Mouse (Mus musculus): ENCODE results near the gene Slc6a21. TPM values are rescaled to one million over a fixed set of nuclear protein-coding genes. Genes with fewer than 3 reads are reported as not detected.

Slc6a21 gene
- polyA plus RNA-seq, 1 experiment from 2014 or later, result not detected

DNA sequence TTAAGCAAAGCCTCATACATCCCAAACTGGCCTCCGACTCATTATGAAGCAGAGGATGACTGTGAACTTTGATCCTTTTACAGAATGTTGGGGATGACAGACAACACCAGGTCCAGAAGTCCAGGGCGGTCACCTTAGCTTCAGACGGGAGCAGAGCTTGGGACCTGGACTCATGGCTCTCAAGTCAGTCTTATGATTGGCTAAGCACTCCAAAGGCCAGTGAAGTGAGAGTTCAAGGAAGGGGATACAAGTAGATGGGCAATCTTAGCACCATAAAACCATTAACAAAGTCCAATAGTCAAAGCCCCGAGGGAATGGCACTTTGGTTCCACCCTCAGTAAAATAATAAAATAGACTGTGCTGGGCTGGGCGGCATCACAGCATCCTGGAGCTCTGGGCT, 45.8 kb downstream of the Slc6a21 start:
- no peaks in the 10 kb centered on the region for H3K9me3 ChIP-seq (ENCODE audit: control insufficient read depth, low read length)
- H3K9ac ChIP-seq, result no peak overlapping the region
- no peak overlapping the region for H3K27ac ChIP-seq
- no peak overlapping the region for H3K4me2 ChIP-seq (replicated peaks)
- no peak overlapping the region for H3K4me3 ChIP-seq (replicated peaks; ENCODE audit: low read length)
- 92% methylated on average over 5 of the region's 5 CpGs for whole genome bisulfite sequencing
- no peaks in the 10 kb centered on the region for H3K36me3 ChIP-seq (replicated peaks; ENCODE audit: control insufficient read depth, insufficient read depth)
- DNase-seq (ENCODE audit: low spot score) (no peak), ATAC-seq (ENCODE audit: low FRiP score) (no peak)
- no peaks in the 10 kb centered on the region for H3K27me3 ChIP-seq (ENCODE audit: control insufficient read depth, insufficient read depth, low read length)
- H3K4me1 ChIP-seq (replicated peaks; ENCODE audit: control insufficient read depth, insufficient read depth, low read length), result no peaks in the 10 kb centered on the region

GRCm38 (mm10) chr7:45325800-45326199, 48.5 kb downstream of the Slc6a21 start:
- no peaks in the 10 kb centered on the region for H3K9me3 ChIP-seq (ENCODE audit: control insufficient read depth, low read length)
- no peak for DNase-seq (ENCODE audit: low spot score)
- H3K4me2 ChIP-seq (replicated peaks), result no peak overlapping the region
- H3K36me3 ChIP-seq (replicated peaks; ENCODE audit: control insufficient read depth, insufficient read depth), result no peaks in the 10 kb centered on the region
- no peak overlapping the region for H3K4me3 ChIP-seq (replicated peaks; ENCODE audit: low read length)
- H3K9ac ChIP-seq, result no peak overlapping the region
- ATAC-seq (ENCODE audit: low FRiP score), result no peak
- H3K27ac ChIP-seq, result no peak overlapping the region
- H3K4me1 ChIP-seq (replicated peaks; ENCODE audit: control insufficient read depth, insufficient read depth, low read length), result no peaks in the 10 kb centered on the region
- H3K27me3 ChIP-seq (ENCODE audit: control insufficient read depth, insufficient read depth, low read length), result no peaks in the 10 kb centered on the region

DNA sequence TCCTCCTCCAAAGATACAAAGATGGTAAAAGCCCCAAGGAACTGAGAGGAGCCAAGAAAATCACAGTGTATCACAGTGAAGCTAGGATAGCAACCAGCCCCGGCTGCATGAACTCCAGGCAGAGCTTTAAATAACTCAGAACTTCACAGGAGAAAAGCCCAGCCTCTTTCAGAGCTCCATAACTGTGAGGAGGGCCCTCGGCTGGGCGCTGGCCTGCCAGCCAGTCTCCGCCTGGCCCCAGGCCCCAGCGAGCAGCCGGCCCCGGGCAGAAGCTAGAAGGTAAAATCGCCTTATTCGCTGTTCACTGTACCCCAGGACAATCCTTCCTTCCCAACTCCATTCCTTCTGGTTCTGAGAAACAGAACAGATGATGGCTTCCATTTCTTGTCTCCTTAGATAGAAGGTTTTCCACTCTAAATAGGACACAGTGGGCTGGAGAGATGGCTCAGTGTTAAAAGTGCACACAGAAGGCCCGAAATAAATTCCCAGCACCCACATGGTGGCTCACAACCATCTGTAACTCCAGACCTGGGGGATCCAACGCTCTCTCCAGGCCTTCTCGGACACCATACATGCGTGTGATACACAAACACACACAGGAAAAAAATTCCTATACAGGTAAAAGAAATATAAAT, 51.6 kb downstream of the Slc6a21 start:
- no peak overlapping the region for H3K9ac ChIP-seq
- H3K4me1 ChIP-seq (replicated peaks; ENCODE audit: control insufficient read depth, insufficient read depth, low read length), result 0 out of 2 replicates have a peak, but pooled peaks cover 4% of the 10 kb centered on the region
- no peak overlapping the region for H3K27ac ChIP-seq
- H3K4me2 ChIP-seq (replicated peaks), result no peak overlapping the region
- ATAC-seq (ENCODE audit: low FRiP score) (no peak), DNase-seq (ENCODE audit: low spot score) (no peak)
- 86% methylated on average over 13 of the region's 13 CpGs for WGBS
- no peak overlapping the region for H3K4me3 ChIP-seq (replicated peaks; ENCODE audit: low read length)
- no peaks in the 10 kb centered on the region for H3K27me3 ChIP-seq (ENCODE audit: control insufficient read depth, insufficient read depth, low read length)
- H3K9me3 ChIP-seq (ENCODE audit: control insufficient read depth, low read length), result no peaks in the 10 kb centered on the region
- H3K36me3 ChIP-seq (replicated peaks; ENCODE audit: control insufficient read depth, insufficient read depth), result no peaks in the 10 kb centered on the region

- no peaks in the 10 kb centered on the region for H3K9me3 ChIP-seq (ENCODE audit: control insufficient read depth, low read length)
- no peak for ATAC-seq (ENCODE audit: low FRiP score)
- DNase-seq (ENCODE audit: low spot score), result no peak
- H3K4me1 ChIP-seq (replicated peaks; ENCODE audit: control insufficient read depth, insufficient read depth, low read length), result 0 out of 2 replicates have a peak, but pooled peaks cover 4% of the 10 kb centered on the region
- no peak overlapping the region for H3K9ac ChIP-seq
- no peaks in the 10 kb centered on the region for H3K36me3 ChIP-seq (replicated peaks; ENCODE audit: control insufficient read depth, insufficient read depth)
- no peaks in the 10 kb centered on the region; the same call in 1 of the 2 replicates for H3K27me3 ChIP-seq (ENCODE audit: control insufficient read depth, insufficient read depth, low read length)
- WGBS, result 86% methylated on average over 6 of the region's 6 CpGs
- no peak overlapping the region for H3K4me3 ChIP-seq (replicated peaks; ENCODE audit: low read length)
- no peak overlapping the region for H3K27ac ChIP-seq
- H3K4me2 ChIP-seq (replicated peaks), result no peak overlapping the region
Measured at GRCm38 (mm10) chr7:45331502-45331901, 54.2 kb downstream of the Slc6a21 start.

GRCm38 (mm10) chr7:45332685-45333425, 55.5 kb downstream of the Slc6a21 start:
- WGBS, result 2% methylated on average over 21 of the region's 22 CpGs
- H3K27me3 ChIP-seq (ENCODE audit: control insufficient read depth, insufficient read depth, low read length), result peaks cover 5% of the 10 kb centered on the region
- no peaks in the 10 kb centered on the region for H3K9me3 ChIP-seq (ENCODE audit: control insufficient read depth, low read length)
- H3K36me3 ChIP-seq (replicated peaks; ENCODE audit: control insufficient read depth, insufficient read depth), result no peaks in the 10 kb centered on the region
- DNase-seq (ENCODE audit: low spot score) (peak; percentile 36), ATAC-seq (ENCODE audit: low FRiP score) (peak; percentile 55)
- peak overlapping the region; percentile 47 for H3K4me3 ChIP-seq (replicated peaks; ENCODE audit: low read length)
- H3K9ac ChIP-seq, result peak overlapping the region; percentile 61
- H3K27ac ChIP-seq, result no peak overlapping the region
- 0 out of 2 replicates have a peak, but pooled peaks cover 4% of the 10 kb centered on the region for H3K4me1 ChIP-seq (replicated peaks; ENCODE audit: control insufficient read depth, insufficient read depth, low read length)
- H3K4me2 ChIP-seq (replicated peaks), result peak overlapping the region; percentile 71

DNA sequence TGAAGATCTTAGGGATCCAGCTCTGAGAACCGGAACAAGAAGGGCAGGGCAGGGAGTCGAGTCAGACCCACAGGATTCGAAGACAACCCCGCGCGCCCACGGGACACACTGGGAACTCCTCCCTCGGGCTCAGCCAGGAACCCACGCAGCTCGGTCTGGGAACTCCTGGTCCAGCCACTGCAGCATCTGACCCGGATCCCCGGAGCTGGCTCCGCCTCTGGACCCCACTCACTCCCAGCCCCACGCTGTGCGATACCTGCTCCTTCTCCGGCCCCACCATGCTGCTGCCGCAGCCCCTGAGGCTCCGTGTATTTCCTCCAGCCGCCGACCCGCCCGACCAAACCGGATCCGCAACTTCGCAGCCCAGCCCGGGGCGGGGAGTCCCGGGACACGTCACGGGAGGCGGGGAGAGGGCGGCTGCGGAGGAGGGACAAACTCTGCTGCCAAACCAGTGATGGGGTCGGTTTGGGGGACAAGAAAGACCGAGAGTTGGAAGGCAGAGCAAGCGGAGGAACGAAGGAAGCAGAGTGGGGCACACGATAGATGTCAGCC, 56.2 kb downstream of the Slc6a21 start, which contains the start of gene Trpm4:
Gene Trpm4, minus strand, starts transcription at position 350 of the 552 bp plus-strand sequence.
- H3K27me3 ChIP-seq (ENCODE audit: control insufficient read depth, insufficient read depth, low read length), result peaks cover 5% of the 10 kb centered on the region
- peak within 1 kb of the TSS; percentile 47 for H3K4me3 ChIP-seq (replicated peaks; ENCODE audit: low read length)
- peak within 1 kb of the TSS; percentile 71 for H3K4me2 ChIP-seq (replicated peaks)
- H3K9me3 ChIP-seq (ENCODE audit: control insufficient read depth, low read length), result no peaks in the 10 kb centered on the region
- DNase-seq (ENCODE audit: low spot score) (peak; percentile 78), ATAC-seq (ENCODE audit: low FRiP score) (peak; percentile 64)
- WGBS, result under 1% methylated on average over 38 of the region's 38 CpGs
- no peaks in the 10 kb centered on the region for H3K36me3 ChIP-seq (replicated peaks; ENCODE audit: control insufficient read depth, insufficient read depth)
- H3K9ac ChIP-seq, result peak within 1 kb of the TSS; percentile 61
- peaks cover 4% of the 10 kb centered on the region; the same call in 1 of the 2 replicates for H3K4me1 ChIP-seq (replicated peaks; ENCODE audit: control insufficient read depth, insufficient read depth, low read length)
- no peak within 1 kb of the TSS for H3K27ac ChIP-seq

DNA sequence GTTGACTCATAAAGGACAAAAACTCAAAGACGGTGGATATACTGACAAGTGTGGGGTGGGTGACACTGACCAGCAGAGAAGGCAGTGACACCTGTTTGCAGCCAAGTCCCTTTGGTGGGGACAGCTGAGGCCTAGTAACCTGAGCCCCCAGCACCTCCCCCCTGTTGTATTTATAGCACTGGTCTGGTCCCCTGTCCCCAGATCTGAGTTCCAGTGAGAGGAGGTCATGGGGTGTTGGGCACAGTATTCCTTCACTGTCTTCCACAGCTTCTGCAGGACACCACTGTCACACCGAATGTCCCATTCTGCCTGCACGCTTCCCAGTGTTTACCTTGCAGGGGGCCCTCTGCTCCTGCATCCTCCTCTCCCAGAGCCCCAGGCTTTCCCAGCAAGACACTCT, 57.3 kb downstream of the Slc6a21 start:
- no peak for DNase-seq (ENCODE audit: low spot score)
- Histone ChIP-seq H3K27me3 (ENCODE audit: control insufficient read depth, insufficient read depth, low read length) (peaks cover 5% of the 10 kb centered on the region), H3K36me3 (replicated peaks; ENCODE audit: control insufficient read depth, insufficient read depth) (no peaks in the 10 kb centered on the region), H3K9me3 (ENCODE audit: control insufficient read depth, low read length) (no peaks in the 10 kb centered on the region), H3K4me1 (replicated peaks; ENCODE audit: control insufficient read depth, insufficient read depth, low read length) (peaks cover 15% of the 10 kb centered on the region; the same call in 1 of the 2 replicates), H3K27ac (no peak overlapping the region), H3K4me3 (replicated peaks; ENCODE audit: low read length) (no peak overlapping the region), H3K4me2 (replicated peaks) (no peak overlapping the region), H3K9ac (no peak overlapping the region)
- ATAC-seq (ENCODE audit: low FRiP score), result no peak
- WGBS, result 38% methylated on average over 3 of the region's 3 CpGs

- Histone ChIP-seq H3K4me1 (replicated peaks; ENCODE audit: control insufficient read depth, insufficient read depth, low read length) (peaks cover 20% of the 10 kb centered on the region; the same call in 1 of the 2 replicates), H3K4me3 (replicated peaks; ENCODE audit: low read length) (no peak within 1 kb of the TSS)
Measured at GRCm38 (mm10) chr7:45335056-45335455, 57.7 kb downstream of the Slc6a21 start, which contains the start of gene Hrc. Gene Hrc (plus strand): TSS chr7:45335290.

GRCm38 (mm10) chr7:45336319-45336718, 59.0 kb downstream of the Slc6a21 start:
- Histone ChIP-seq H3K27ac (no peak overlapping the region), H3K27me3 (ENCODE audit: control insufficient read depth, insufficient read depth, low read length) (peaks cover 5% of the 10 kb centered on the region), H3K9me3 (ENCODE audit: control insufficient read depth, low read length) (no peaks in the 10 kb centered on the region), H3K9ac (no peak overlapping the region), H3K36me3 (replicated peaks; ENCODE audit: control insufficient read depth, insufficient read depth) (peaks cover 10% of the 10 kb centered on the region), H3K4me1 (replicated peaks; ENCODE audit: control insufficient read depth, insufficient read depth, low read length) (peaks cover 23% of the 10 kb centered on the region; the same call in 1 of the 2 replicates), H3K4me3 (replicated peaks; ENCODE audit: low read length) (no peak overlapping the region), H3K4me2 (replicated peaks) (no peak overlapping the region)
- WGBS, result 99% methylated on average over 4 of the region's 4 CpGs
- no peak for DNase-seq (ENCODE audit: low spot score)
- ATAC-seq (ENCODE audit: low FRiP score), result no peak

More at GRCm38 (mm10) chr7:45335056-45335455, 57.7 kb downstream of the Slc6a21 start, which contains the start of gene Hrc:
- H3K4me2 ChIP-seq (replicated peaks), result peak within 1 kb of the TSS; percentile 71; the same call in 1 of the 2 replicates
- ATAC-seq (ENCODE audit: low FRiP score) (no peak), DNase-seq (ENCODE audit: low spot score) (no peak)
- H3K27me3 ChIP-seq (ENCODE audit: control insufficient read depth, insufficient read depth, low read length), result peaks cover 5% of the 10 kb centered on the region
- 40% methylated on average over 5 of the region's 5 CpGs for WGBS
- H3K9ac ChIP-seq, result peak within 1 kb of the TSS; percentile 61; the same call in 1 of the 2 replicates
- no peak within 1 kb of the TSS for H3K27ac ChIP-seq
- H3K9me3 ChIP-seq (ENCODE audit: control insufficient read depth, low read length), result no peaks in the 10 kb centered on the region
- 0 out of 2 replicates have a peak, but pooled peaks cover 4% of the 10 kb centered on the region for H3K36me3 ChIP-seq (replicated peaks; ENCODE audit: control insufficient read depth, insufficient read depth)
